ENCODE assay signal across 13 mouse cellular contexts in genomic region chr10:95548154-95548826, GRCm38 (mm10).
"Had no signal": no experiment of that assay in that cellular context is flagged by ENCODE, and none has a peak within 500 bp of the region (broad histone marks: within the 10 kb centered on the region; RNA-seq: fewer than 3 reads in every experiment).

No protein-coding gene starts in this region.

- H3K4me2 ChIP-seq: kidney, embryonic 15.5 days; liver, embryonic 12.5 days; lung, embryonic 15.5 days; midbrain, embryonic 13.5 days; neural tube, embryonic 12.5 days had no signal

- H3K9ac ChIP-seq: kidney, embryonic 15.5 days; liver, embryonic 12.5 days; lung, embryonic 15.5 days; midbrain, embryonic 13.5 days; neural tube, embryonic 12.5 days had no signal

- H3K4me3 ChIP-seq: kidney, embryonic 15.5 days; left cerebral cortex, adult 2 months; limb, embryonic 10.5 days; liver, embryonic 12.5 days; lung, embryonic 15.5 days; midbrain, embryonic 13.5 days; neural tube, embryonic 12.5 days had no signal

- H3K27ac ChIP-seq: kidney, embryonic 15.5 days; left cerebral cortex, adult 2 months; limb, embryonic 10.5 days; liver, embryonic 12.5 days; lung, embryonic 15.5 days; midbrain, embryonic 13.5 days; neural tube, embryonic 12.5 days had no signal

- H3K9me3 ChIP-seq: kidney, embryonic 15.5 days; limb, embryonic 10.5 days; liver, embryonic 12.5 days; lung, embryonic 15.5 days; midbrain, embryonic 13.5 days; neural tube, embryonic 12.5 days had no signal

- H3K4me1 ChIP-seq: limb, embryonic 10.5 days; lung, embryonic 15.5 days had no signal

- DNase-seq: kidney, adult 11 months; kidney, postnatal 14 days; lung, postnatal 36 days; retina, postnatal 1 day; right cerebral cortex, postnatal 4 days; thymus, postnatal 36 days had no signal

- ATAC-seq: liver, embryonic 12.5 days; midbrain, embryonic 13.5 days had no signal

- H3K27me3 ChIP-seq: kidney, embryonic 15.5 days; liver, embryonic 12.5 days; lung, embryonic 15.5 days; midbrain, embryonic 13.5 days; neural tube, embryonic 12.5 days had no signal
